Mouse (Mus musculus): ENCODE data around the gene Heatr3.

Gene Heatr3

GRCm38 (mm10) chr8:88197328-88197727 is 59.7 kb downstream of the Heatr3 start:
- peak; percentile 71 for DNase-seq

- no peak for DNase-seq
Observed at GRCm38 (mm10) chr8:88198551-88198944, 60.9 kb downstream of the Heatr3 start.

- peak; percentile 95 for DNase-seq
Observed at GRCm38 (mm10) chr8:88198945-88199571, 61.4 kb downstream of the Heatr3 start, which contains the start of gene Tent4b. Gene Tent4b (plus strand): TSS chr8:88199213.

- DNase-seq: peak; percentile 43
Observed at GRCm38 (mm10) chr8:88199700-88200601, 62.3 kb downstream of the Heatr3 start.

- DNase-seq: no peak
Observed at GRCm38 (mm10) chr8:88200724-88201495, 63.3 kb downstream of the Heatr3 start.

- no peak for DNase-seq
Observed at GRCm38 (mm10) chr8:88201641-88202040, 64.0 kb downstream of the Heatr3 start.

GRCm38 (mm10) chr8:88206016-88206415 is 68.4 kb downstream of the Heatr3 start:
- DNase-seq: no peak

- DNase-seq: no peak
Observed at GRCm38 (mm10) chr8:88207121-88207821, 69.6 kb downstream of the Heatr3 start.

- DNase-seq: peak; percentile 88
Observed at GRCm38 (mm10) chr8:88209930-88210827, 72.5 kb downstream of the Heatr3 start.

GRCm38 (mm10) chr8:88221353-88221752 is 83.7 kb downstream of the Heatr3 start:
- DNase-seq: no peak

All from kidney, adult 9 months (tissue).